Mouse (Mus musculus) embryonic facial prominence, embryonic 10.5 days (tissue): Measurements from ENCODE around the gene Kiss1. TPM values are rescaled to one million over a fixed set of nuclear protein-coding genes. Genes with fewer than 3 reads are reported as not detected.
A peak's percentile ranks its signal among the peaks of the same experiment; 100 is the strongest.
"Not testable (repeated sequence)": the region's sequence is repeated elsewhere in the genome, so short reads cannot be mapped to it uniquely, and the experiment has no call there.

ENCODE experiments used
- DNase-seq: peaks from one replicate; pipeline ENCODE4 v3.0.0-alpha.2; 2017; ENCODE audit warnings: low spot score
- H3K27ac ChIP-seq: fragments of 300-500 bp; sonication (generic); replicated peaks from 2 replicates; pipeline ENCODE4 v1.5.1; 2016; ENCODE audit warnings: mild to moderate bottlenecking
- H3K27me3 ChIP-seq: fragments of 300-500 bp; sonication (generic); replicated peaks from 2 replicates; pipeline ENCODE4 v1.6.1; 2016; ENCODE audit warnings: low read depth, mild to moderate bottlenecking; ENCODE audit not compliant: poor library complexity, severe bottlenecking
- H3K36me3 ChIP-seq: fragments of 300-500 bp; sonication (generic); replicated peaks from 2 replicates; pipeline ENCODE4 v1.6.1; 2016; ENCODE audit warnings: mild to moderate bottlenecking, moderate library complexity
- H3K4me1 ChIP-seq: fragments of 300-500 bp; sonication (generic); 2 replicates; pipeline ENCODE4 v1.6.1; 2016
- H3K4me3 ChIP-seq: fragments of 300-500 bp; sonication (generic); 2 replicates; pipeline ENCODE4 v1.5.1; 2016; ENCODE audit warnings: mild to moderate bottlenecking, moderate library complexity
- H3K9me3 ChIP-seq: fragments of 300-500 bp; sonication (generic); 2 replicates; pipeline ENCODE4 v1.6.1; 2016; ENCODE audit warnings: mild to moderate bottlenecking
- WGBS: fragments of 180-500 bp; shearing (Covaris S2); methylation state at CpG from one replicate; pipeline ENCODE4 v1.1.7; 2016; 5-methylcytosine and 5-hydroxymethylcytosine counted together
- polyA plus RNA-seq: library from polyadenylated mRNA; unstranded; fragments of >200 nt; fragmentation: Nextera tagmentation; extraction: Ambion mirVana; gene quantifications from 2 replicates; pipeline ENCODE4 v1.2.1, GENCODE M21; 2016

Gene Kiss1
- polyA plus RNA-seq, 1 experiment from 2014 or later: not detected

DNA sequence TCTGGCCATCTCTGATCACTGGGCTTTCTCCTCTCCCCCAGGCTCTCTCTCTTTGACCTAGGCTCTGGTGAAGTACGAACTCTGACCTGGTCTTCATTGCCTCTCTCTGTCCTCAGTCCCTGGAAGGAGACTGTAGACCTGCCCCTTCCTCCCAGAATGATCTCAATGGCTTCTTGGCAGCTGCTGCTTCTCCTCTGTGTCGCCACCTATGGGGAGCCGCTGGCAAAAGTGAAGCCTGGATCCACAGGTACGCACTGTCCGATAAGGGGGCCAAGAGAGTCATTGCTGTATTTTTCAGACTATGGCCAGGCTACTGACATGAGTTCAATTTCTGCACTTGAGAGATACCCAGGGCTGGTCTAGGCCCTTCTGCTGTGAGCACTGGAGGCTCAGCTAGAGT, 5.4 kb downstream of the Kiss1 start:
- no peak overlapping the region for H3K27ac ChIP-seq
- H3K27me3 ChIP-seq: peaks cover 65% of the 10 kb centered on the region

DNA sequence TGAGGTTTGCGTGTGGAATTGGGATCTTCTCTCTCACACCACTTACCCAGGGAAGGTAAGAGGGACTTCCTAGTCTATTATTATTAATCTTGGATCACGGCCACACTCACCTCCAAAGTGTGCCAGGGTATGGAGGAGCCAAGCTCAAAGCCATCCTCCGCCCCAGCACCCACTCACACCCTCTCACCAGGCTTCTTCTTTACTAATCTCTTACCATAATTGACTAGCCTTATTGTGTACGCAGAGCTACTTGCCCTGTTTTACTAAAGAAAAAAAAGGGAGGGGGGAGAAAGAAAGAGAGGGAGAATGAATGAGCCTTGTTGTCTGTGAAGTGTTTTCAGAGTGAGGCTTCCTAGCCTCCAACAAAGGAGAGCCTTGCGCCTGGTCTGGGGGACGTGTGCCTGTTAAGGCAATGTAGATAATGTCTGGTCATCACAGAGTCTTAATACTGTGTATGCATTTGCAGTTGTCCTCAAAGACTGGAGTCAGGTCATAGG, 6.7 kb downstream of the Kiss1 start:
- H3K9me3 ChIP-seq: no peaks in the 10 kb centered on the region
- no peaks in the 10 kb centered on the region for H3K36me3 ChIP-seq
- DNase-seq: no peak
- WGBS: 59% methylated on average over 6 of the region's 6 CpGs
- no peak overlapping the region for H3K4me3 ChIP-seq
- peaks cover 77% of the 10 kb centered on the region for H3K27me3 ChIP-seq
- no peak overlapping the region for H3K27ac ChIP-seq
- peaks cover 15% of the 10 kb centered on the region for H3K4me1 ChIP-seq

More for the DNA sequence above, 5.4 kb downstream of the Kiss1 start:
- Histone ChIP-seq H3K9me3 (no peaks in the 10 kb centered on the region), H3K4me1 (peaks cover 21% of the 10 kb centered on the region), H3K4me3 (no peak overlapping the region), H3K36me3 (no peaks in the 10 kb centered on the region)
- 49% methylated on average over 5 of the region's 5 CpGs for WGBS
- DNase-seq: no peak

DNA sequence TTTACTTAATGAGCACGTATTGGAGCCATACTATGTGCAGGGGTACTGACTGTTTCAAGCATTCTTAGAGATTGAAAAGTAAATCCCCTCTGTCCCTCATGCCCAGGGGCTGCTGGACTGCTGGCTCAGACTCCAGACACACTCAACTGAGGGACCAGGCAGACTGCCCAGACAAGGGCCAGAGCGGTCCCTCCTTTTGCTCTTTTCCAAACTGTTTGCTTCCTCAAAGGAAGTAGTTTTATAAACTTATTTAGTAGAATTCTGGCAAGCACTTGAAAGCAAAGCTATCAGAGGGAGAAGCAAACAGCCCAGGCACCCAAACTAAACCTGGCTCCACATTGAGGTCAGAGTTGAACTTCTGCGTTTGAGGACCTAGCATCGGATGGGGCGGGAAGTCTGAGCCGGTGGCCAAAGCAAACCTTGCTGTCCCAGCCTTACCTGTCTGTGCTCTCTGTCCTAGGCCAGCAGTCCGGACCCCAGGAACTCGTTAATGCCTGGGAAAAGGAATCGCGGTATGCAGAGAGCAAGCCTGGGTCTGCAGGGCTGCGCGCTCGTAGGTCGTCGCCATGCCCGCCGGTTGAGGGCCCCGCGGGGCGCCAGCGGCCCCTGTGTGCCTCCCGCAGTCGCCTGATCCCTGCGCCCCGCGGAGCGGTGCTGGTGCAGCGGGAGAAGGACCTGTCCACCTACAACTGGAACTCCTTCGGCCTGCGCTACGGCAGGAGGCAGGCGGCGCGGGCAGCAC, 7.4 kb downstream of the Kiss1 start:
- Histone ChIP-seq H3K4me3 (peak overlapping the region; percentile 47), H3K9me3 (no peaks in the 10 kb centered on the region), H3K4me1 (peaks cover 9% of the 10 kb centered on the region), H3K27me3 (peaks cover 77% of the 10 kb centered on the region), H3K27ac (no peak overlapping the region; the same call in 1 of the 2 replicates), H3K36me3 (no peaks in the 10 kb centered on the region)
- DNase-seq: peak; percentile 52
- WGBS: 7% methylated on average over 34 of the region's 34 CpGs

DNA sequence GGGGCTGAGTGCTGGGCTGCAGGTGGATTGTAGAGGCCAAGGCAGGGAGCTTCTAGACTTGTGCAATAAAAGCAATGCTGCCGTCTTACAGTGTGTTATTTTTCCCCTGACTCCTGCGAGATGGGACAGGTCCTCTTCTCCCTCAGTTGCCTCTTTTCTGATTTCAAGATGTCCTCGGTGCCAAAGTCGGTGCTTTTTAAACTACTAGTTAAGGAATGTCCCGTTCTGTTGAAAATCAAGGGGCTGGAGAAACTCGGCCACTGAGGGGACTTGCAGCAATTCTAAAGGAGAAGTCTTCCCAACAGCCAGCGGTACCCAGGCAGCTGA, 7.9 kb downstream of the Kiss1 start:
- 28% methylated on average over 7 of the region's 7 CpGs for WGBS
- no peak for DNase-seq
- peaks cover 77% of the 10 kb centered on the region for H3K27me3 ChIP-seq
- no peaks in the 10 kb centered on the region for H3K9me3 ChIP-seq
- H3K4me1 ChIP-seq: peaks cover 9% of the 10 kb centered on the region
- peak overlapping the region; percentile 47 for H3K4me3 ChIP-seq
- no peaks in the 10 kb centered on the region for H3K36me3 ChIP-seq
- H3K27ac ChIP-seq: no peak overlapping the region; the same call in 1 of the 2 replicates

DNA sequence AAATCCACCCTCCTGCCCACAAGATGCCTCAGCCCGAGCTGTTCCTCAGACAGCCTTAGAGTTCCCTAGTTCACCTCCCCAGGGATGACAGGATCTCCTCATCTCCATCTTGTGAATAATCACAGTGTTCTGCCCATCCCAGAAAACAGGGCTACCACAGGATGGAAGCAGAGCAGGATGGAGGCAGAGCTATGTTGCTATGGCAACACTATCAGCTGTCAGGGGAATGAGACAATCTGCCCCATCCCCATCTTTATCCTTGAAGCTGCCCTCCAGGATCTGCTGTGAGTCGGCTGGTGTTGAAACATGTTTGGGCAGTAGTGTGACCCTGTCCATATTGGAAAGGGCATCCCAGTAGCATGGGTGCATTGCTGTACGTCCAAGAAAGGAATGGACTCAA, 9.5 kb downstream of the Kiss1 start:
- no peaks in the 10 kb centered on the region for H3K9me3 ChIP-seq
- H3K27ac ChIP-seq: no peak overlapping the region
- no peaks in the 10 kb centered on the region for H3K36me3 ChIP-seq
- 76% methylated on average over 3 of the region's 3 CpGs for WGBS
- H3K4me3 ChIP-seq: no peak overlapping the region
- peaks cover 9% of the 10 kb centered on the region for H3K4me1 ChIP-seq
- no peak for DNase-seq
- H3K27me3 ChIP-seq: peaks cover 74% of the 10 kb centered on the region

DNA sequence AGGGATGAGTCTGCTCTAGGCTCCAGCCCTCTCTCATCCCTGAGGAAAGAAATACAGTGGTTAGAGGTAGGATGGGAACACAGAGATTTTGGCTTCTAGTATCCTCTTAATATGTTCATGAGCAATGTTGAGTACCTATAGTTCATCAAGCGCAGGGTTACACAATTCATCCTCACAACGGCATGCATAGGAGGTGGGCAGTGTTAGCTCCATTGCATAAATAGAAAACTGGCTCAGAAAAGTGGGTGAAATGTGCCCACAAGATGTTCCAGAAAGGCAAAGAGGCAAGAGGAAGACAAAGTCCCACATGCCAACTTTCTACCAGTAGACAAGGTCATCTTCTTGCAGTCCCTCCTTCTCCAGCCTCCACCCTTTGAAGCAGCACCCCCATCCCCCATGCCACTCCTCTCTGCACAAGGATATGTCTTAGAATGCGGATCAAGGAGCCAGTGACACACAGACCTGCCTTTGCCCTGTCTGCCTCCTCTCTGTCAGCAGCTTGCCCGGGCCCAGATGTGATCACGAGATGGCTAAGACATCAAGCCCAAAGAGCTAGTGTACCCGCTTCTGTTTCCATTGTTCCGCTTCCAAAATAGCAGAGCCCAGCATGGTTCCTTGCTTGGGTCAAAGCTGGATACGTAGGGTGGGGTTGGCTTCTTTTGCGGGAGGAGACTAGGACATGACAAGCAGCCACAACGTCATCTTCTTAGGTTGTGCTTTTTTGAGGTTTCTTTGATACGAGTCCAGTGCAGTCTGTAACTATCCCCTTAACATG, 11.2 kb downstream of the Kiss1 start:
- H3K9me3 ChIP-seq: no peaks in the 10 kb centered on the region
- no peak for DNase-seq
- WGBS: 91% methylated on average over 11 of the region's 11 CpGs
- H3K27ac ChIP-seq: no peak overlapping the region
- H3K4me3 ChIP-seq: no peak overlapping the region
- H3K27me3 ChIP-seq: peaks cover 57% of the 10 kb centered on the region
- H3K4me1 ChIP-seq: peaks cover 9% of the 10 kb centered on the region
- H3K36me3 ChIP-seq: no peaks in the 10 kb centered on the region

DNA sequence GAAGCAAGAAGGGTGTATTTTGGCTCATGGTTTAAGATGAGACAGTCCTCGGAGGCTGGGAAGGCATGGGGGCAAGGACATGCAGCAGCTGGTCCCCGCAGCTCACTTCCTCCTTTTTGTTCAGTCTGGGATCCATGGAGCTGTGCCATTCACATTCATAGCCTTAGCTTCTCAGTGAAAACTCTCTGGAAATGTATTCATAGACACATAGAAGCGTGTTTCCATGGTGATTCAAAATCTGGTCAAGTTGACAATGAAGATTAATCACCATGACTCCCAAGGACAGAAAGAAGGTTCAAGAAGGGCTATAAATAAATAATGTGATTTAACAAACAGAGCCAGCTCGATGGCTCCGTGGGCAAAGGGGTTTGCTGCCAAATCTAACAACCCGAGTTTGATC, 12.3 kb downstream of the Kiss1 start:
- Histone ChIP-seq H3K27me3 (peaks cover 46% of the 10 kb centered on the region), H3K27ac (no peak overlapping the region), H3K4me1 (peaks cover 9% of the 10 kb centered on the region), H3K9me3 (no peaks in the 10 kb centered on the region), H3K4me3 (no peak overlapping the region), H3K36me3 (no peaks in the 10 kb centered on the region)
- 89% methylated on average over 6 of the region's 6 CpGs for WGBS
- DNase-seq: no peak

DNA sequence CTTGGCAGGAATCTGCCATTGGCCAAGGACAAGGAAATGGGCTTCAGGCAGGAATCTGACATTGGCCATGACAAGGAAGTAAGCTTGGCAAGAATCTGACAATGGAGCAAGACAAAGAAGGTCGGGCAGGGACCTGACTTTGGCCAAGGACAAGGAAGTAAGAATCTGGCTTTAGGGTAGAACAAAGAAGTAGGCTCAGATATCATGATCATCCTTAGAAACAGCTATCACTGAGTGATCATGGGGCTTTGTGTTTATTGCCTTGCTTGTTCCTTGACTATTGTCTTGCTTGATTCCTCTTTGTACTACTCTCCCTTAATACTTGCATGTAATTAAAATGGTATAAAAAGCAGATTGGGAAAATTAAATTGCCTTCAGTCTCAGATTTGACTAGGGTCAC, 18.7 kb downstream of the Kiss1 start:
- not testable (repeated sequence) for H3K36me3 ChIP-seq, DNase-seq, H3K27ac ChIP-seq, H3K27me3 ChIP-seq, H3K4me3 ChIP-seq, H3K9me3 ChIP-seq, H3K4me1 ChIP-seq
- WGBS: 70% methylated on average over 1 of the region's 1 CpGs

DNA sequence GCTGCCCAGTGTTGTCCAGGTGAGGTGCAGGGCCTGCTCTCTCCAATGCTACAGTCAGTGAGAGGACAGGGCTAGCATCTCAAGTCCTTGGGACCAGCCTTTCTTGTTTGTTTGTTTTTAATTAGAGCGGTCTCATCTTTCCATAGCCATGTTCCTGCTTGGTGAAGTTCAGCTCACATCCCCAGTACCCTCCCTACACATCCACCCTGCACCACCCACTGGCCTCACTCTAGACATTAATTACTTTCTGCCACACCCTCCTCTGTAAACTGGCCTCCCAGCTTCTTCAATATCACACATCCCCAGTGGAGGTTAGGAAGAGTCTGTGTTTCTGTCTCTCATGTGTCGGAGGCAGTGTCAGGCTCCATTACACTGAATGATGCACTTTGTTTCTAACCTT, 22.7 kb downstream of the Kiss1 start:
- no peak overlapping the region for H3K4me3 ChIP-seq

DNA sequence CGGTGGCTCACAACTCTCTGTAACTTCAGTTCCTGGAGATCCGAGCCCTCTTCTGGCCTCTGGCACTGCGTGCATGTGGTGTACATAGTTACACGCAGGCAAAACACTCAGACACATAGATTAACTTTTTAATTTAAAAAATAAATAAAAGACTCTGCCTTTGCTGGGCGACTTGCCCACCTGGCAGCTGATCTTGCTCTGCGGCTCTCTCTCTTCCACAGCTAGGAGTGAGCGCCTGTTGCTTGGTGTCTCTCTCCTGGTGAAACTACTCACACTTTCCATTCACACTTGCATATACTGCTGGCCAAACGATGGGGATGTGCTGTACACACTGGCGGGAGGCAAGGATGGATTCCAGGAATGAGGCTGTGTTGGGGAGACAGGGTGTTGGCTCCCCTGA, 24.9 kb downstream of the Kiss1 start:
- DNase-seq: no peak
- Histone ChIP-seq H3K27me3 (no peaks in the 10 kb centered on the region), H3K4me1 (peaks cover 8% of the 10 kb centered on the region; the same call in 1 of the 2 replicates), H3K27ac (no peak overlapping the region), H3K9me3 (no peaks in the 10 kb centered on the region), H3K36me3 (no peaks in the 10 kb centered on the region), H3K4me3 (no peak overlapping the region)
- 83% methylated on average over 9 of the region's 9 CpGs for WGBS

More for the DNA sequence above, 22.7 kb downstream of the Kiss1 start:
- Histone ChIP-seq H3K9me3 (no peaks in the 10 kb centered on the region), H3K4me1 (peaks cover 3% of the 10 kb centered on the region; the same call in 1 of the 2 replicates), H3K36me3 (no peaks in the 10 kb centered on the region), H3K27ac (no peak overlapping the region), H3K27me3 (no peaks in the 10 kb centered on the region)
- DNase-seq: no peak
- WGBS: 89% methylated on average over 2 of the region's 2 CpGs

DNA sequence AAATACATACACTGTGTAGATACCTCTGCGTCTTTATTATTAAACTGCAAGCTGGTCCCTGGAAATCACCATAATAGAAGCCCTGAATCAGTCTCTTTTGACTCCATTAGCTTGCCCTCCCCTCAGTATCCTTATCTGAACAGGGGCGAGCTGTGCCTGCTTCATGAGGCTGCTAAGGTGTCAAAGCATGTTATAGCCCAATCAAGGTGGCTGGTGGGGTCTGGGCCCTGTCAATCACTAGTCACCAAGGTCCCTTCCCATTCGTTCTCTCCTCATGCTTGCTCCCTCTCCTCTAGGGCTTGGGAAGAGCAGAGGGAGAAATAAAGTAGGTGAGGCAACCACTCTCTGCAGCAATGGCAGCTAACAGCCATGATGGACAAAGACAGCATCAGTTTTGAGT, 25.6 kb downstream of the Kiss1 start:
- Histone ChIP-seq H3K27ac (no peak overlapping the region), H3K36me3 (no peaks in the 10 kb centered on the region), H3K4me1 (peaks cover 14% of the 10 kb centered on the region), H3K9me3 (no peaks in the 10 kb centered on the region), H3K27me3 (0 out of 2 replicates have a peak, but pooled peaks cover 2% of the 10 kb centered on the region), H3K4me3 (no peak overlapping the region)
- no peak for DNase-seq
- 74% methylated on average over 3 of the region's 3 CpGs for WGBS

DNA sequence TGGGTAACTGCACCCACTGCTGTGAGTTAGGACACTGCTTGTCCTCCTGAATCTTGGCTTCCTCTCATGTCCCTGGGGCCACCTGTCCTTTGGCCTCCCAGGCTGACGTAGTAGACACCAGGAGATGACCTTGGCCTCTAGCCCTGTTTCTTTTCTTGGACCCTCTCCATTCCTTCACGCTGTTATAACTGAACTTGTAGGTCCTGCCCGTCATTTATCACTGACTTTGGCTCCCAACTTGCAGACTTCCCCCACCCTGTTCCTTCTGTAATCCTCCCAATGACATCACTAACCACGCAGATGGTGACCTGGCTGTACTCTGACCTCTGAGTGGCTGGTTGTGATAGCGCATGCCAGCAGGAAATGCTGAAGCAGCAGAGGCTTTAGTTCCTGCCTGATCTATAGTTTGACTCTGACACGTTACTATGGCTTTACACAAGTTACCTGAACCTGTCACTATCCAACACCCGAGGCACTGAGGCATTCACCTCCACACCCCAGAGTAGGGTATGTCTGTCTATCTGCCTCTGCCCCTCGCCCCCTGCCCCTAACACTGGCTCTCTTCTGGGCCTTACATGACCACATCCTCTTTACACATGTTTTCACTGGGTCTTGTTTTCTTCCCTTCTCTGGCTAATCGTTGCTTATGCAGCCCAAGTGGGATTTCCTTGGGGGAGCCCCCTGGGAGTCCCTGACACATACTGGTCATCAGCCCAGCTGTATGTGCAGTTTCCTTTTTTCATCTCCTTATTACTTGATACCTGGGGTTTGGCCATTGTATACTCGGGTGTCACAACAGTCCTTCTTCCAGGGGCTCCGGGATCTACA, 26.2 kb downstream of the Kiss1 start:
- Histone ChIP-seq H3K27me3 (0 out of 2 replicates have a peak, but pooled peaks cover 8% of the 10 kb centered on the region), H3K27ac (no peak overlapping the region), H3K9me3 (no peaks in the 10 kb centered on the region), H3K4me3 (no peak overlapping the region), H3K4me1 (peaks cover 14% of the 10 kb centered on the region), H3K36me3 (no peaks in the 10 kb centered on the region)
- WGBS: 78% methylated on average over 11 of the region's 11 CpGs
- DNase-seq: no peak
